Mouse (Mus musculus) testis, adult 2 months (tissue): ENCODE measurements at regions not wholly inside any gene's neighbourhood (a gene's known extent, or its start where the extent isn't known, plus 50 kb on each side); places are given as distances from the start of the nearest gene placed in this dataset.

Experiments
- CTCF ChIP-seq: fragments of 200-500 bp; IDR thresholded peaks from 2 replicates; pipeline ENCODE4 v1.5.1; 2012; ENCODE audit warnings: low read depth, mild to moderate bottlenecking, inconsistent platforms, low read length, moderate library complexity; ENCODE audit not compliant: control insufficient read depth, insufficient read depth, insufficient replicate concordance
- POLR2A ChIP-seq: fragments of 200-500 bp; IDR thresholded peaks from 2 replicates; pipeline ENCODE4 v1.6.1; 2012; ENCODE audit warnings: low read depth, mild to moderate bottlenecking, inconsistent platforms, low read length, moderate library complexity; ENCODE audit not compliant: control insufficient read depth

- no peak for TF ChIP-seq CTCF
- TF ChIP-seq POLR2A, result no peak
Measured at GRCm38 (mm10) chr7:72503756-72504155, 197.3 kb upstream of the Mctp2 start.
